Mouse (Mus musculus) kidney, adult 2 months (tissue): ENCODE results near the gene Cdyl2. TPM values are rescaled to one million over a fixed set of nuclear protein-coding genes. Genes with fewer than 3 reads are reported as not detected.

Source experiments
- DNase-seq: peaks from one replicate; pipeline ENCODE4 v3.0.0; 2021
- H3K27ac ChIP-seq: fragments of 200-500 bp; 2 replicates; pipeline ENCODE4 v1.5.1; 2012; ENCODE audit warnings: low read depth, low read length, control low read depth, inconsistent platforms; ENCODE audit not compliant: insufficient read depth
- H3K27me3 ChIP-seq: fragments of 200-500 bp; replicated peaks from 2 replicates; pipeline ENCODE4 v1.6.1; 2012; ENCODE audit warnings: mild to moderate bottlenecking, moderate library complexity, low read length, inconsistent platforms; ENCODE audit not compliant: control insufficient read depth, insufficient read depth
- H3K36me3 ChIP-seq: fragments of 200-500 bp; 2 replicates; pipeline ENCODE4 v1.6.1; 2012; ENCODE audit warnings: mild to moderate bottlenecking, moderate library complexity, low read length, inconsistent platforms; ENCODE audit not compliant: control insufficient read depth, insufficient read depth
- H3K4me1 ChIP-seq: fragments of 200-500 bp; 2 replicates; pipeline ENCODE4 v1.6.1; 2011; ENCODE audit warnings: low read length; ENCODE audit not compliant: control insufficient read depth, insufficient read depth
- H3K4me3 ChIP-seq: fragments of 200-500 bp; 2 replicates; pipeline ENCODE4 v1.5.1; 2011; ENCODE audit warnings: mild to moderate bottlenecking, low read depth, low read length, control low read depth; ENCODE audit not compliant: insufficient read depth
- CTCF ChIP-seq: fragments of 200-500 bp; conservative IDR thresholded peaks from 2 replicates; pipeline ENCODE4 v1.5.1; 2011; ENCODE audit warnings: low read depth, mild to moderate bottlenecking, control low read depth, low read length, moderate library complexity, mixed read lengths; ENCODE audit not compliant: insufficient read depth, insufficient read length
- POLR2A ChIP-seq: fragments of 200-500 bp; IDR thresholded peaks from one replicate; pipeline ENCODE4 v1.6.1; 2011; ENCODE audit warnings: low read depth, low read length, control low read depth
- WGBS: fragments of 180-500 bp; shearing (Covaris S2); methylation state at CpG from one replicate; pipeline ENCODE4 v1.1.7; 2018; 5-methylcytosine and 5-hydroxymethylcytosine counted together
- polyA plus RNA-seq: library from polyadenylated mRNA; depleted of rRNA; stranded (reverse); fragments of >200 nt; gene quantifications from 2 replicates; pipeline ENCODE4 v1.2.3, GENCODE M21; 2012

Cdyl2 gene
- polyA plus RNA-seq, 1 experiment: 2.4 TPM

- H3K36me3 ChIP-seq: no peaks in the 10 kb centered on the region
- H3K27ac ChIP-seq: no peak overlapping the region
- no peak for DNase-seq
- TF ChIP-seq CTCF: no peak
- no peak for TF ChIP-seq POLR2A
- H3K4me3 ChIP-seq: no peak overlapping the region
- no peaks in the 10 kb centered on the region for H3K27me3 ChIP-seq
- WGBS: 77% methylated on average over 3 of the region's 3 CpGs
- no peaks in the 10 kb centered on the region for H3K4me1 ChIP-seq
Measured at GRCm38 (mm10) chr8:116707496-116707895, 25.3 kb downstream of the Cdyl2 start.

- Histone ChIP-seq H3K27me3 (no peaks in the 10 kb centered on the region), H3K36me3 (0 out of 2 replicates have a peak, but pooled peaks cover 2% of the 10 kb centered on the region), H3K4me3 (no peak overlapping the region), H3K4me1 (no peaks in the 10 kb centered on the region), H3K27ac (no peak overlapping the region)
- DNase-seq: no peak
- TF ChIP-seq CTCF: no peak
- WGBS: 85% methylated on average over 6 of the region's 6 CpGs
Measured at GRCm38 (mm10) chr8:116702501-116702900, 30.3 kb downstream of the Cdyl2 start.

GRCm38 (mm10) chr8:116692931-116693330, 39.9 kb downstream of the Cdyl2 start:
- TF ChIP-seq POLR2A (no peak), CTCF (no peak)
- no peak for DNase-seq
- H3K4me3 ChIP-seq: no peak overlapping the region
- H3K36me3 ChIP-seq: no peaks in the 10 kb centered on the region
- 88% methylated on average over 15 of the region's 15 CpGs for WGBS
- H3K27ac ChIP-seq: no peak overlapping the region
- H3K4me1 ChIP-seq: no peaks in the 10 kb centered on the region
- no peaks in the 10 kb centered on the region for H3K27me3 ChIP-seq

- H3K27me3 ChIP-seq: no peaks in the 10 kb centered on the region
- TF ChIP-seq CTCF (no peak), POLR2A (no peak)
- DNase-seq: no peak
- H3K4me3 ChIP-seq: no peak overlapping the region
- H3K4me1 ChIP-seq: no peaks in the 10 kb centered on the region
- WGBS: 72% methylated on average over 3 of the region's 3 CpGs
- H3K27ac ChIP-seq: no peak overlapping the region
- no peaks in the 10 kb centered on the region for H3K36me3 ChIP-seq
Measured at GRCm38 (mm10) chr8:116689741-116690140, 43.0 kb downstream of the Cdyl2 start.

GRCm38 (mm10) chr8:116676174-116676573, 56.6 kb downstream of the Cdyl2 start:
- H3K4me1 ChIP-seq: no peaks in the 10 kb centered on the region
- no peaks in the 10 kb centered on the region for H3K27me3 ChIP-seq
- no peaks in the 10 kb centered on the region for H3K36me3 ChIP-seq
- DNase-seq: no peak
- H3K4me3 ChIP-seq: no peak overlapping the region
- WGBS: 93% methylated on average over 1 of the region's 1 CpGs
- TF ChIP-seq CTCF: no peak
- no peak for TF ChIP-seq POLR2A
- no peak overlapping the region for H3K27ac ChIP-seq

GRCm38 (mm10) chr8:116673966-116674805, 58.6 kb downstream of the Cdyl2 start:
- TF ChIP-seq CTCF: no peak
- no peak for TF ChIP-seq POLR2A
- 77% methylated on average over 10 of the region's 10 CpGs for WGBS
- H3K27ac ChIP-seq: no peak overlapping the region
- DNase-seq: no peak
- no peaks in the 10 kb centered on the region for H3K27me3 ChIP-seq
- H3K4me3 ChIP-seq: no peak overlapping the region
- H3K36me3 ChIP-seq: no peaks in the 10 kb centered on the region
- H3K4me1 ChIP-seq: no peaks in the 10 kb centered on the region

GRCm38 (mm10) chr8:116673493-116673892, 59.3 kb downstream of the Cdyl2 start:
- Histone ChIP-seq H3K4me3 (no peak overlapping the region), H3K4me1 (no peaks in the 10 kb centered on the region), H3K36me3 (no peaks in the 10 kb centered on the region), H3K27me3 (no peaks in the 10 kb centered on the region), H3K27ac (no peak overlapping the region)
- TF ChIP-seq CTCF (no peak), POLR2A (no peak)
- no peak for DNase-seq
- WGBS: 77% methylated on average over 8 of the region's 8 CpGs
